Mouse (Mus musculus) left cerebral cortex, adult 2 months (tissue): ENCODE data around the gene Lnx2. TPM values are rescaled to one million over a fixed set of nuclear protein-coding genes. Genes with fewer than 3 reads are reported as not detected.

ENCODE experiments used
- DNase-seq, 2 experiments: peaks; one replicate each; pipeline ENCODE4 v3.0.0; 2021 to 2022; ENCODE audit warnings: low spot score in 2 of 2, mixed read lengths in 1 of 2; ENCODE audit errors: extremely low spot score in 1 of 2
- H3K27ac ChIP-seq: fragments of 200-600 bp; 2 replicates; pipeline ENCODE4 v1.8.1; 2022
- H3K4me3 ChIP-seq: fragments of 200-600 bp; 2 replicates; pipeline ENCODE4 v1.8.1; 2022
- CTCF ChIP-seq: fragments of 200-600 bp; IDR thresholded peaks from 2 replicates; pipeline ENCODE4 v1.8.1; 2022; ENCODE audit warnings: antibody characterized with exemption, mild to moderate bottlenecking, moderate library complexity
- intact Hi-C: fragments of 180-260 bp; cut with DNase I; formaldehyde crosslinking; loops from one replicate; pipeline ENCODE4 v1.15.1; 2025
- total RNA-seq, 2 experiments: library from RNA; stranded (reverse); gene quantifications; 2 replicates each; pipeline ENCODE4 v1.2.3; 2021

Gene Lnx2
- total RNA-seq, 2 experiments from 2014 or later, result 5.8 to 6.3 TPM

- no peak for TF ChIP-seq CTCF
- peak overlapping the region; percentile 86 for H3K27ac ChIP-seq
These were observed 1.0 kb downstream of the Lnx2 start for GRCm38 (mm10) chr5:147075103-147076025.

GRCm38 (mm10) chr5:147073805-147074204, 2.6 kb downstream of the Lnx2 start:
- no peak for DNase-seq
- H3K4me3 ChIP-seq, result no peak overlapping the region
- intact Hi-C loops, result no loop called here
- TF ChIP-seq CTCF, result no peak
- H3K27ac ChIP-seq, result no peak overlapping the region

More at GRCm38 (mm10) chr5:147075103-147076025, 1.0 kb downstream of the Lnx2 start:
- intact Hi-C loops, result loop anchor here (1.0 to 5.0 kb wide), 6 partner anchors 21 to 152 kb away; partner anchors contain the start of gene Mtif3
- peak overlapping the region; percentile 93 for H3K4me3 ChIP-seq
- no peak for DNase-seq

- no peak for TF ChIP-seq CTCF
- DNase-seq, result no peak
- Histone ChIP-seq H3K4me3 (no peak overlapping the region), H3K27ac (no peak overlapping the region)
- intact Hi-C loops, result no loop called here
These were observed 4.5 kb downstream of the Lnx2 start for GRCm38 (mm10) chr5:147071886-147072285.

- no peak overlapping the region for H3K27ac ChIP-seq
- intact Hi-C loops, result no loop called here
These were observed 5.4 kb downstream of the Lnx2 start for GRCm38 (mm10) chr5:147070791-147071516.

GRCm38 (mm10) chr5:147068876-147069275, 7.5 kb downstream of the Lnx2 start:
- TF ChIP-seq CTCF, result no peak
- DNase-seq, result no peak
- no peak overlapping the region for H3K27ac ChIP-seq
- intact Hi-C loops, result no loop called here
- no peak overlapping the region for H3K4me3 ChIP-seq

More at GRCm38 (mm10) chr5:147070791-147071516, 5.4 kb downstream of the Lnx2 start:
- DNase-seq, result no peak
- no peak overlapping the region for H3K4me3 ChIP-seq
- no peak for TF ChIP-seq CTCF

- no peak overlapping the region for H3K27ac ChIP-seq
- intact Hi-C loops, result no loop called here
- no peak for TF ChIP-seq CTCF
- H3K4me3 ChIP-seq, result no peak overlapping the region
- no peak for DNase-seq
These were observed 9.4 kb downstream of the Lnx2 start for GRCm38 (mm10) chr5:147066965-147067364.

- no peak for DNase-seq
- no peak overlapping the region for H3K4me3 ChIP-seq
These were observed 10.3 kb downstream of the Lnx2 start for GRCm38 (mm10) chr5:147066129-147066528.

GRCm38 (mm10) chr5:147063215-147063661, 13.1 kb downstream of the Lnx2 start:
- intact Hi-C loops, result no loop called here
- no peak overlapping the region for H3K27ac ChIP-seq
- TF ChIP-seq CTCF, result no peak
- H3K4me3 ChIP-seq, result no peak overlapping the region
- DNase-seq, result no peak

More at GRCm38 (mm10) chr5:147066129-147066528, 10.3 kb downstream of the Lnx2 start:
- no peak for TF ChIP-seq CTCF
- intact Hi-C loops, result no loop called here
- no peak overlapping the region for H3K27ac ChIP-seq

GRCm38 (mm10) chr5:147060024-147060423, 16.4 kb downstream of the Lnx2 start:
- DNase-seq, result no peak
- no peak for TF ChIP-seq CTCF
- H3K4me3 ChIP-seq, result no peak overlapping the region
- H3K27ac ChIP-seq, result no peak overlapping the region
- intact Hi-C loops, result no loop called here

GRCm38 (mm10) chr5:147059319-147059718, 17.1 kb downstream of the Lnx2 start:
- Histone ChIP-seq H3K4me3 (no peak overlapping the region), H3K27ac (no peak overlapping the region)
- no peak for TF ChIP-seq CTCF
- DNase-seq, result no peak
- intact Hi-C loops, result no loop called here

- DNase-seq, result no peak
- Histone ChIP-seq H3K27ac (no peak overlapping the region), H3K4me3 (no peak overlapping the region)
- intact Hi-C loops, result no loop called here
- no peak for TF ChIP-seq CTCF
These were observed 17.7 kb downstream of the Lnx2 start for GRCm38 (mm10) chr5:147058661-147059060.
